Mouse (Mus musculus): ENCODE data around the gene Plcg2. TPM values are rescaled to one million over a fixed set of nuclear protein-coding genes. Genes with fewer than 3 reads are reported as not detected.

The Plcg2 gene
- 10.7 and 12.5 TPM in 2 replicates for polyA plus RNA-seq (2012; rRNA removed)

- WGBS, result under 1% methylated on average over 62 of the region's 62 CpGs
- Histone ChIP-seq H3K27me3 (replicated peaks; ENCODE audit: control insufficient read depth, insufficient read depth, low read length) (peaks cover 2% of the 10 kb centered on the region; the same call in 1 of the 2 replicates), H3K4me1 (ENCODE audit: control insufficient read depth, insufficient read depth, low read length) (no peaks in the 10 kb centered on the region), H3K36me3 (ENCODE audit: control insufficient read depth, insufficient read depth, low read length) (no peaks in the 10 kb centered on the region), H3K27ac (ENCODE audit: insufficient read depth, low read depth, low read length) (no peak within 1 kb of the TSS), H3K4me3 (ENCODE audit: insufficient read depth, low read depth, low read length) (peak within 1 kb of the TSS; percentile 47)
- peak; percentile 48 for DNase-seq
- TF ChIP-seq POLR2A (IDR thresholded peaks at IDR 0.05; ENCODE audit: low read depth, low read length) (no peak), CTCF (conservative IDR thresholded peaks at IDR 0.05; ENCODE audit: insufficient read depth, insufficient read length, low read depth, low read length) (no peak)
Measured at GRCm38 (mm10) chr8:117498179-117498914, at the start of gene Plcg2. Gene Plcg2, plus strand, starts transcription at chr8:117498291.

- H3K4me1 ChIP-seq (ENCODE audit: control insufficient read depth, insufficient read depth, low read length), result no peaks in the 10 kb centered on the region
- H3K4me3 ChIP-seq (ENCODE audit: insufficient read depth, low read depth, low read length), result no peak overlapping the region
- DNase-seq, result no peak
- no peak overlapping the region for H3K27ac ChIP-seq (ENCODE audit: insufficient read depth, low read depth, low read length)
- H3K27me3 ChIP-seq (replicated peaks; ENCODE audit: control insufficient read depth, insufficient read depth, low read length), result no peaks in the 10 kb centered on the region
- 76% methylated on average over 9 of the region's 9 CpGs for WGBS
- H3K36me3 ChIP-seq (ENCODE audit: control insufficient read depth, insufficient read depth, low read length), result peaks cover 4% of the 10 kb centered on the region
- TF ChIP-seq POLR2A (IDR thresholded peaks at IDR 0.05; ENCODE audit: low read depth, low read length), result no peak
- TF ChIP-seq CTCF (conservative IDR thresholded peaks at IDR 0.05; ENCODE audit: insufficient read depth, insufficient read length, low read depth, low read length), result no peak
Measured at GRCm38 (mm10) chr8:117451072-117451471, 47.0 kb upstream of the Plcg2 start.

DNA sequence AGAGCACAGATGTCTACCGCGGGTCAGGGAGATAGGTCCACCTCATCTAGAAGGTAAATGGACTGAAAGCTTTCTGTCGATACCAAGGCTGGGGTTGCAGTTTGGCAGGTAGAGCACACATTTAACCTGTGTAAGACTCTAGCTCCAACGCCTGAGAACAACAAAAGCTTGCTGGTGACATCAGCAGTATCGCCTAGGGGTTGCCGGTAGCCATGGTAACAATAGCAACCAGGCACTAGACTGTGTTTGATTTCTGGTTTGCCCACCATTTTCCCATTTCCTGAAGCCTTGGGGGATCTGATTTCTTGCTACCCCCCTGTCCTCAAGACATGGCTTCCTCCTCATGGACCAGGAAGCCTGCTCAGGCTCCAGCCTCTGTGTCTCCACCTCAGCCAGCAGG, 44.1 kb upstream of the Plcg2 start:
- H3K36me3 ChIP-seq (ENCODE audit: control insufficient read depth, insufficient read depth, low read length), result peaks cover 6% of the 10 kb centered on the region; the same call in 1 of the 2 replicates
- no peaks in the 10 kb centered on the region for H3K27me3 ChIP-seq (replicated peaks; ENCODE audit: control insufficient read depth, insufficient read depth, low read length)
- H3K4me1 ChIP-seq (ENCODE audit: control insufficient read depth, insufficient read depth, low read length), result no peaks in the 10 kb centered on the region
- no peak overlapping the region for H3K27ac ChIP-seq (ENCODE audit: insufficient read depth, low read depth, low read length)
- WGBS, result 70% methylated on average over 6 of the region's 6 CpGs
- no peak for DNase-seq
- no peak overlapping the region for H3K4me3 ChIP-seq (ENCODE audit: insufficient read depth, low read depth, low read length)
- TF ChIP-seq CTCF (conservative IDR thresholded peaks at IDR 0.05; ENCODE audit: insufficient read depth, insufficient read length, low read depth, low read length) (no peak), POLR2A (IDR thresholded peaks at IDR 0.05; ENCODE audit: low read depth, low read length) (no peak)

- Histone ChIP-seq H3K36me3 (ENCODE audit: control insufficient read depth, insufficient read depth, low read length) (peaks cover 4% of the 10 kb centered on the region; the same call in 1 of the 2 replicates), H3K4me3 (ENCODE audit: insufficient read depth, low read depth, low read length) (no peak overlapping the region), H3K27ac (ENCODE audit: insufficient read depth, low read depth, low read length) (no peak overlapping the region), H3K4me1 (ENCODE audit: control insufficient read depth, insufficient read depth, low read length) (no peaks in the 10 kb centered on the region), H3K27me3 (replicated peaks; ENCODE audit: control insufficient read depth, insufficient read depth, low read length) (no peaks in the 10 kb centered on the region)
- TF ChIP-seq POLR2A (IDR thresholded peaks at IDR 0.05; ENCODE audit: low read depth, low read length) (no peak), CTCF (conservative IDR thresholded peaks at IDR 0.05; ENCODE audit: insufficient read depth, insufficient read length, low read depth, low read length) (no peak)
- no peak for DNase-seq
- 88% methylated on average over 14 of the region's 14 CpGs for WGBS
Measured at GRCm38 (mm10) chr8:117454516-117455116, 43.5 kb upstream of the Plcg2 start.

- Histone ChIP-seq H3K27ac (ENCODE audit: insufficient read depth, low read depth, low read length) (no peak overlapping the region), H3K4me1 (ENCODE audit: control insufficient read depth, insufficient read depth, low read length) (no peaks in the 10 kb centered on the region), H3K4me3 (ENCODE audit: insufficient read depth, low read depth, low read length) (no peak overlapping the region), H3K36me3 (ENCODE audit: control insufficient read depth, insufficient read depth, low read length) (peaks cover 4% of the 10 kb centered on the region; the same call in 1 of the 2 replicates), H3K27me3 (replicated peaks; ENCODE audit: control insufficient read depth, insufficient read depth, low read length) (no peaks in the 10 kb centered on the region)
- no peak for DNase-seq
- TF ChIP-seq POLR2A (IDR thresholded peaks at IDR 0.05; ENCODE audit: low read depth, low read length), result no peak
- TF ChIP-seq CTCF (conservative IDR thresholded peaks at IDR 0.05; ENCODE audit: insufficient read depth, insufficient read length, low read depth, low read length), result no peak
- 94% methylated on average over 6 of the region's 6 CpGs for WGBS
Measured at GRCm38 (mm10) chr8:117455701-117456100, 42.4 kb upstream of the Plcg2 start.

GRCm38 (mm10) chr8:117458440-117458839, 39.7 kb upstream of the Plcg2 start:
- DNase-seq, result no peak
- no peak overlapping the region for H3K4me3 ChIP-seq (ENCODE audit: insufficient read depth, low read depth, low read length)
- H3K27ac ChIP-seq (ENCODE audit: insufficient read depth, low read depth, low read length), result no peak overlapping the region
- no peak for TF ChIP-seq CTCF (conservative IDR thresholded peaks at IDR 0.05; ENCODE audit: insufficient read depth, insufficient read length, low read depth, low read length)
- no peak for TF ChIP-seq POLR2A (IDR thresholded peaks at IDR 0.05; ENCODE audit: low read depth, low read length)
- 45% methylated on average over 5 of the region's 5 CpGs for WGBS
- H3K4me1 ChIP-seq (ENCODE audit: control insufficient read depth, insufficient read depth, low read length), result no peaks in the 10 kb centered on the region
- no peaks in the 10 kb centered on the region for H3K27me3 ChIP-seq (replicated peaks; ENCODE audit: control insufficient read depth, insufficient read depth, low read length)
- H3K36me3 ChIP-seq (ENCODE audit: control insufficient read depth, insufficient read depth, low read length), result peaks cover 4% of the 10 kb centered on the region; the same call in 1 of the 2 replicates

- H3K4me3 ChIP-seq (ENCODE audit: insufficient read depth, low read depth, low read length), result no peak overlapping the region
- H3K27me3 ChIP-seq (replicated peaks; ENCODE audit: control insufficient read depth, insufficient read depth, low read length), result no peaks in the 10 kb centered on the region
- peaks cover 2% of the 10 kb centered on the region; the same call in 1 of the 2 replicates for H3K36me3 ChIP-seq (ENCODE audit: control insufficient read depth, insufficient read depth, low read length)
- DNase-seq, result peak; percentile 26
- WGBS, result 37% methylated on average over 11 of the region's 11 CpGs
- no peak for TF ChIP-seq CTCF (conservative IDR thresholded peaks at IDR 0.05; ENCODE audit: insufficient read depth, insufficient read length, low read depth, low read length)
- TF ChIP-seq POLR2A (IDR thresholded peaks at IDR 0.05; ENCODE audit: low read depth, low read length), result no peak
- H3K27ac ChIP-seq (ENCODE audit: insufficient read depth, low read depth, low read length), result no peak overlapping the region
- H3K4me1 ChIP-seq (ENCODE audit: control insufficient read depth, insufficient read depth, low read length), result no peaks in the 10 kb centered on the region
Measured at GRCm38 (mm10) chr8:117462701-117463284, 35.3 kb upstream of the Plcg2 start.

Data from kidney, adult 2 months (tissue).